Mouse (Mus musculus): ENCODE results near the gene Rhod. TPM values are rescaled to one million over a fixed set of nuclear protein-coding genes. Genes with fewer than 3 reads are reported as not detected.
"Not testable (repeated sequence)": the region's sequence is repeated elsewhere in the genome, so short reads cannot be mapped to it uniquely, and the experiment has no call there.

The Rhod gene
- 1 to 10 TPM in 1 of 2 experiments, under 1 TPM in 1; 0.95 to 1.7 TPM for total RNA-seq (2021)

DNA sequence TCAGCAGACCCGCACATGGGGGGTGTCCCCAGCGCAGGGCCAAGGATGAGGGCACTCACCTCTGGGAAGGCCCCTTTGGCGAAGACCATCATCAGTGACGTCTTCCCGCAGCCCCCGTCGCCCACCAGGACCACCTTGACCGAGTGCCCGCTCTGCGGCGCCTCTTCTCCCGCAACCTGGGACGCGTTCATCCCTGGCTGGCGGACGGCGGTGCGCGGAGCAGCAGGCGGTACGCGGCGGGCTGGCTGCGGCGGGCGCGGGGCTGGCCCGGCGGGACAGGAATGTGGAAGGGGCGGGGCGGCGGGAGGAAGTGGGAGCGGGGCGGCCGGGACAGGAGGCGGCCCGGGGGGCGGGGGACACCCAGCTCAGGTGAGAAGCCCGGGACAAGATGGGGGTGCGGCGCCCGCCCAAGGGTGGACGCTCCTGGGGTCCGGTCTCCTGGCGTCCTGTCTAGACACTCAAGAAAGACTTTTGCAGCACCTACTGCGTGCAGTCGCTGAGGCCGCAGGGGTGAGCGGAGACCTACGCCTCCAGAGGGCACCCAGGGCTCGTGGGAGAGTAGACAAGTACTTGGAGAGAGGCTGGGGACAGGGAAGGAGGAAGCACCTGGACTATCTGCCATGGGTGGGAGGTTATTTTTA, at the start of gene Rhod:
Gene Rhod (minus strand): TSS at position 272 of the 641 bp plus-strand sequence.
- intact Hi-C loops (cut with DNase I): no loop called here
- DNase-seq (ENCODE audit: extremely low spot score in 1 of 2, low spot score in 2 of 2): peak in 1 of 2 experiments; percentile 87

DNA sequence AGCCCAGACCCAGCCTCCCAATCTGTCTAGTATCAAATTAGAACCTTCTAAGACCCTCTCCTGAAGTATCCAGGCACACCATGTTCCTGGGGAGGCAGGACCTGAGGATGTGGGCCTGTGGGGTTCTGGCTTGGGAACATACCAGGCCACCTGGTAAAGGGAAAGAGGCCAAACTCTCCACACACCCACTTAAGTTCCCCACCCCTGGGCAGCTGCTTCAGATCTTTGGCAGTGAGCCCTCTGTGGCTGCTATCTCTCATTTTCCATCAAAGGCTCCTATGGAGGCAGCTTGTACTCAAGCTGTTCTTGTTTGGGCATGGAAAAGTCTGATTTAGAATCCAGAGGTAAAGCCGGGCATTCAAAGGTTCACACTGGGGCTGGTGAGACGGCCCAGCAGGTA, 48.6 kb upstream of the Rhod start:
- DNase-seq (ENCODE audit: extremely low spot score in 1 of 2, low spot score in 2 of 2): peak in 1 of 2 experiments; percentile 39
- intact Hi-C loops (cut with DNase I): no loop called here

DNA sequence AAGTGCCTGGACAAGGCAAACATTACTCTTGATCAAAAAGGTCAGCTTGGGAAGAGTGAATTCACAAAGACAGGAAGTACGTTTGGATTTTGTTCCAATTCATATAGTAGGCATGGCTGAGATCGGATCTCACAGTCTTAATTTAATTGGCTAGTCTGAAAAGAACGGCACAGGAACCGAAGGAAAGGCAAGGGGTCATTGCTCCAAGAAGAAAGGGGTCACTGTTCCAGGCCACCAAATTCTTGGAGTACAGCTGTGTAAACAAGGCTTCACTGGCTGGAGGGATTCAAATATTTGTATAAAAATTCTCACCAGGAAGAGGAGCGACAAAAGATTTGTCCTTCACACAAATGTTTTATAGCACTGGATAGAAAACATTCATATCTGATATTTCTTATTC, 45.8 kb upstream of the Rhod start:
- intact Hi-C loops (cut with DNase I): no loop called here

DNA sequence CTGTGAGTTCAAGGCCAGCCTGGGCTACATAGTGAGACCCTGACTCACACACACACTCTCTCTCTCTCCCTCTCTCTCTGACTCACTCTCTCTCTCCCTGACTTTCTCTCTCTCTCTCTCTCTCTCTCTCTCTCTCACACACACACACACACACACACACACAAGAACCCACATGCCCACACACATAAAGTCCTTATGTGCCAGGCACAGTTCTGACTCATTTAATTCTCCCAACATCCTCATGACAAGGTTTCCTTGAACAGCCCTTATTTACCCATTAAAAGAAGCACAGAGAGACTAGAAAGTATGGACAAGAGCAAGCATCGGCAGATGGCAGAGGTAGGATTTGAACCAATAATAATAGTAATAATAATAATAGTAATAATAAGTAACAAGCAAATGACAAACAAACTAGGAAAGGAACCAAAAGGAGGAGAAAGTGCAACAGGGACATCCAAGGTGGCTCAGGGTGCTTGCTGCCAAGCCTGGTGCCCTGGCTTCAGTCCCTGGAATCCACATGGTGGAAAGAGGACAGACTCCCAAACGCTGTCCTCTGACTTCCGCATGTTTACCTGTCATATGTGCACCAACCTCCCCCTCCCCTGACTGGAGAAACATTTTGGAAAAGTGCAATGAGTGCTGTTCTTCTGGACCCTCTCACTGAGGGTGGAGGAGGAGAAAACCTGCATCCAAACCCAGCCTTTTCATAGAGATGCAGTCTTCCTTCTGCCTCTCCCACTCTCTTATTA, 43.1 kb upstream of the Rhod start:
- intact Hi-C loops (cut with DNase I): no loop called here

More for the DNA sequence above, 45.8 kb upstream of the Rhod start:
- no peak for DNase-seq (ENCODE audit: extremely low spot score in 1 of 2, low spot score in 2 of 2)

DNA sequence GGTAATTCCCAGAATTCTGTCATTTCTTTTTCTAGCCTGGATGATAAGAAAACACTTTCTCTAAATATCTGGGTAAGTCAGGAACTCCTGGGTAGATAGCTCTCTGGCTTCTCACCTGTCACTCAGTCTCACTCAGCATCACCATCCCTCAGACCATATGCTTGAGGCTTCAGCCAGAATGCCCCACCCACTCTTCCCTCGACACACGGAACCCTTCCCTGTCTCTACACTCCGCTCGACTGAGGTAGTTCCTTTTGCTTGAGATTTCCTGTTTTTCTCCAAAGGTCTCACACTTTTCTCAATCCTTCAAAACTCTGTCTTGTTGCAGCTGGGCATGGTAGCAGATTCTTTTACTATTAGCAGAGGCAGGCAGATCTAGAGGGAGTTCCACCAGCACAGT, 42.1 kb upstream of the Rhod start:
- DNase-seq (ENCODE audit: extremely low spot score in 1 of 2, low spot score in 2 of 2): no peak

More for the DNA sequence above, 43.1 kb upstream of the Rhod start:
- DNase-seq (ENCODE audit: extremely low spot score in 1 of 2, low spot score in 2 of 2): no peak

DNA sequence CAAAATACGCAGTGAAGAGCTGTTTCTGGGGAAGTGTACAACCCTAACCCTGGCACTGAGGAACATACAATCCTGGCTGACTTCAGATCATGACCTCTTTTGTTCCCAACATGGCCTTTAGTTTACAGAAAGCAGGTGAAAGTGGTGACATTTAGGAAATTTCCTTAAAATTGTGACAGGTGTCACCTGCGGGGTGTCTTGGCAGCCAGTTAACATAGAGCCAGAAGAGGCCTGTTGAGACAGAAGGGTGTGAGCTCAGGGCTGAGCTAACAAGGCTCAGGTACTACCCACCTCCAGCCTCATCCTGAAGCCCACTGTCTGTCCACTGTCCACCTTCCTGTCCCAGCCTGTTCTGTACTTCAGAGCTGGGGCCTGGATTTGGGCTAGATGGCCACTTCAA, 40.8 kb upstream of the Rhod start:
- no peak for DNase-seq (ENCODE audit: extremely low spot score in 1 of 2, low spot score in 2 of 2)
- intact Hi-C loops (cut with DNase I): no loop called here

More for the DNA sequence above, 42.1 kb upstream of the Rhod start:
- intact Hi-C loops (cut with DNase I): no loop called here

DNA sequence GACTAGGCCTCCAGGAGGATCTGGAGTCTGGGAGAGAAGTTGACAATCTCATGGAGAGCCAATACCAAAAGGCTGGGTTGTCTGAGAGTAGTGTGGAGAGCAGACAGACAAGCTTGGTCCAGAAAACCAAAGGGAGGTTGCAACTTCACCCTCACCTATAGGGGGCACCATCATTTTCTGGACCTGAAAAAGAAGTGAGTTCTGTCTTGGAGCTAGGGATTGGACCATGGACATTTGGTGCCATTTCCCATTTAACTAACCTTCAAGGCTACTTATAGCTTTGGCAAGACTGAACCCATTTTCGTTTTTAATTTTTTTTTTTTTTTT, 38.9 kb upstream of the Rhod start:
- DNase-seq (ENCODE audit: extremely low spot score in 1 of 2, low spot score in 2 of 2): no peak
- intact Hi-C loops (cut with DNase I): no loop called here

DNA sequence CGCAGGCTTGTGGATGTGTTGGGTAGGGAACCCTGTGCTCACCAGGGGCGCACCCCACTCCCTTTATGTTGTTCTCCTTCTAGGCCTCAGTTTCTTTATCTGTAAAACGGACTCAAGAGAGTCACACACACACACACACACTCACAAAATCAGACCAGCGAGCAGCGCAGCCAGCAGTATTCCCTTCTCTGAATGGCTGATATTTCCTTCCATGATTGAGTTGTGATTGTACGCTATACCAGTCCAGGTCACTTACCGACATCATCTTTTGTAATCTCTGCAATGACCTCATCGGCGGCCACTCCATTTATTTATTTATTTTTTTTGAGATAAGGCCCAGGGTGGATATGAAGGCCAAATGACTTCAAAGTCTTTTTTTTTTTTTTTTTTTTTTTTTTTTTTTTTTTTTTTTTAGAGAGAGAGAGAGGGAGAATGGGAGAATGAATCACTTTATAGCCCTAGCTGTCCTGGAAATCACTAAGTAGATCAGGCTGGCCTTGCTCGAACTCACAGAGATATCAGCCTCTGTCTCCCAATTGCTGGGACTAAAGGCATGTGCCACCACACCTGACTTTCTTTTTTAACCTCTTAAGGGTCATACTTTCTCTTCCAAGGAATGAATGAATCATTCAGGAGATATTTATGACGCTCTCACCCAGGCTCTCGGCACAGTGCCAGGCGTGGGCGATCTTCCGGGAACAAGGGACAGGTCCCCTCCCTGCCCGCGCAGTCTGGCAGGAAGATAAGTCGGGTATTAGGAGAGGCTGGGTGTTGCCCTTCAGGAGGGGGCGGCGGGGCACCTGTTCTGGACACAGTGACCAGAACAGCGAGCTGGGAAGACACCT, 38.3 kb upstream of the Rhod start, which contains the start of gene Syt12:
Gene Syt12 (minus strand): TSS at position 103 of the 845 bp plus-strand sequence.
- intact Hi-C loops (cut with DNase I): no loop called here
- peak in 1 of 2 experiments; percentile 80 for DNase-seq (ENCODE audit: extremely low spot score in 1 of 2, low spot score in 2 of 2)

DNA sequence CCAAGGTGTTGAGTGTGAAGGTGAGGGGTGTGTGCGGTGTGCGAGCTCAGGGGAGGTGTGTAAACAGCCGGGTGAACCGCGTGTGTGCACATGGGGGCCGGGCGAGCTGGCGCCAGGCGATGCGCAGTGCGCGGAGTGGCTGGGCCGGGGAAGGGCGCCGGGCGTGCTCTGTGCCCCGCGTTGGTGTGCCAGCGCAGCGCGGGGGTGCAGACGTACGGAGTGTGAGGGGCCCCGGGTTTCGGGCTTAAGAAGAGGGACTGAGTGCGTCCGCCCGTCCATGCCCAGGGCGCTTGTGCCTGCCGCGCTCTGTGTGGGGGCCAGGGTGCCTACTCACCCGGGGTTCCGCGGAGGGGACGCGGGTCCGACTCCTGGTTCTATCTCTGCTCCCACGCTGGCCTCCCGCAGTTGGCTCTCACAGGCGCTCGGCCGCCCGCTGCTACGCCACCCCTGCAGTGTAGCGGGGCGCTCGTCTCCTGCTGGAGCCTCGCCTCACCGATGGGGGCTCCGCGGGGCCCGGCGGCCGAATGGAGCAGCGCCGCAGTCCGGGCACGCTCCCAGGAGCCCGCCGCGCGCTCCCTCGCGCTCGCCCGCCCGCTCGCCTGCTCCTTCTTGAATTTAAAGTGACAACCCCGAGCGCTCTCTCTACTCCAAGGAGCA, 37.5 kb upstream of the Rhod start:
- intact Hi-C loops (cut with DNase I): no loop called here

DNA sequence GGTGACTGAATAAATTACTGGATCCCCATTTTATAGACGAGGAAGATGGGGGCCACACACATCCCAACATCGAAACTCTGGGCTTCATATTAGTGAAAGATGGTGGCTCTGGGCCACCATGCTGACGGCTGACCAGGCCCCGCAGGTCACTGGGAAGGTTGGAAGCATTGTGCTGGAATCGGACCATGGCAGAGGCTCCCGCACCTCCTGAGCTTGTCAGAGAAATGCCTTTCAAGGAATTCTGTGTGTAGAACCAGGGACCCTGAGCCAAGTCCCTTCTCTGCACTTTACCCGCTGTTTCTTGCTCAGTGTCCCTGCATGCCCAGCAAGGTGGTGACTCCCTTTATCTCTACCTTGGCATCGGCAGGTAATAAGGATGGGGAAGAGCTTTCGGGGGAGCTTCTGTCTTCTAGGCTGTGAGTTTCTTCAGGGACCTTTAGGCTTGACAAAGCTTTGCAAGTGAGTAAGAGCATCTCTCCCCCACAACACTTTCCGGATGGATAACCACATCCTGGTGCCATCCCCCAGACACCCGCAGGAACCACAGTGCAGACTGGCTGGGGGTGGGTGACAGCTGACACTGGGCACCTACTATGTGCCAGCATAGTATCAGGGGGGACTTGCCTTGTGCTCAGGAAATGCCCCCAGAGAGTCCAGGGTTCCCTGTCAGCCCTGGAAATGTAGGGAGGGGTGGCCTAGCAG, 36.1 kb upstream of the Rhod start:
- peak in 1 of 2 experiments; percentile 27 for DNase-seq (ENCODE audit: extremely low spot score in 1 of 2, low spot score in 2 of 2)
- intact Hi-C loops (cut with DNase I): no loop called here

More for the DNA sequence above, 37.5 kb upstream of the Rhod start:
- peak in 1 of 2 experiments; percentile 81 for DNase-seq (ENCODE audit: extremely low spot score in 1 of 2, low spot score in 2 of 2)

DNA sequence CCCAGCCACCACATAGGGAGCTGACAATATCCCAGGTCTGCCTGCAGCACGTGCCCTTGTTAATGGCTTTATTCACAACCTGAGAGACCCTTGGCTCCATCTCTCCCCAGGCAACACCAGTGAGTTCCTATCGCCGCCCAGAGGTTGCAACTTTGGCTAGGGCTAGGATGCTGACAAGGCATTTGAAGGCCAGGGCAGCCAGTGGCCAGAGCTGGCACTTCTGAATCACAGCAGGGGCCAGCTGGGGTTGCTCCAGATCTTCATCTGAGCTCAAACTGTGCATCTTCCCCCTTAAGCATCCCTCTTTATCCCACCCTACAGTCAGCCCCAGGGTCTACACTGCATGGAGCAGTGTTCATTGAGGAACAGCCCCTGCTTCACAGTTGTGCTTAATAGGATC, 35.5 kb upstream of the Rhod start:
- no peak for DNase-seq (ENCODE audit: extremely low spot score in 1 of 2, low spot score in 2 of 2)
- intact Hi-C loops (cut with DNase I): no loop called here

DNA sequence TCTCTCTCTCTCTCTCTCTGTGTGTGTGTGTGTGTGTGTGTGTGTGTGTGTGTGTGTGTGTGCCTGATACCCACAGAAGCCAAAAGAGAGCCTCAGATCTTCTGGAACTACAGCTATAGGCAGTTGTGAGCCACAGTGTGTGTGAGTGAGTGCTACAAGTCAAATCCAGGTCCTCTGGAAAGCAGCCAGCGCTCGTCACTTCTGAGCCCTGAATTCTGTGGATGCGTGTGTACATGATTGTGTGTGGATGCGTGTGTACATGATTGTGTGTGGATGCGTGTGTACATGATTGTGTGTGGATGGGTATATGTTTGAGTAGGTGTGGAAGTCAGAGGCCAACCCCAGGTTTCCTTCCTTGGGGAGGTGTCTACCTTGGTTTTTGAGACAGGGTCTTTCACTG, 34.3 kb upstream of the Rhod start:
- DNase-seq (ENCODE audit: extremely low spot score in 1 of 2, low spot score in 2 of 2): no peak
- intact Hi-C loops (cut with DNase I): no loop called here

DNA sequence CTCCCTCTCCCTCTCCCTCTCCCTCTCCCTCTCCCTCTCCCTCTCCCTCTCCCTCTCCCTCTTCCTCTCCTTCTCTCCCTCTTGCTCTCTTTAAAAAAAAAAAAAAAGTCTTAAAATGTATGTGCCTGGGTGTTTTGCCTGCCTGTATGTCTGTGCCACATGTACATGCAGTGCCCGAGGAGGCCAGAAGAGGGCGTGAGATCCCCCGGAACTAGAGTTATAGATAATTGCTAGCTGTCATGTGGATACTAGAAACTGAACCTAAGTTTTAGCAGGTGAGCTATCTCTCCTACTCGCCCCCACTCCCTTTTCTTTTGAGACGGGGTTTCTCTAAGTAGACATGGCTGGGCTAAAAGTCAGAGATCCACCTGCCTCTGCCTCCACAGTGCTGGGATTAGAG, 29.1 kb upstream of the Rhod start:
- DNase-seq (ENCODE audit: extremely low spot score in 1 of 2, low spot score in 2 of 2): no peak
- intact Hi-C loops (cut with DNase I): no loop called here

DNA sequence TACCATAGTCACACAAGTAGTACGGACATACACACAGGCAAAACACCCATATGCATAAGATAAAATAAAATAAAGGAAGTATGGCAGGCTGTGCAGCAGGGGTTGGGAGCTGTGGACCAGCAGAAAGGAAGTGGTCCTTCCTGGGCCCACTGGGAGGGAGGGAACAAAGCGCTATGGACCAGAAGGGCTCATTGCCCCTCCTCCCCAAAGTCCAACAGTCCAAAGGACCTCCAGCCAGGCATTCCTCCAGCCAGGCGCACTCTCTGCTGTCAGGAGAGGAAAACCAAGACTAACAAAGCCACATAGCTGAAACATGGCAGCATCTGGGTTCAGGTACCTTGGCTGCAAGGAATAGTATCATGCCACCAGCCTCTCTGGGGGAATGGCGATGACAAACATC, 25.4 kb upstream of the Rhod start:
- intact Hi-C loops (cut with DNase I): no loop called here
- DNase-seq (ENCODE audit: extremely low spot score in 1 of 2, low spot score in 2 of 2): no peak

DNA sequence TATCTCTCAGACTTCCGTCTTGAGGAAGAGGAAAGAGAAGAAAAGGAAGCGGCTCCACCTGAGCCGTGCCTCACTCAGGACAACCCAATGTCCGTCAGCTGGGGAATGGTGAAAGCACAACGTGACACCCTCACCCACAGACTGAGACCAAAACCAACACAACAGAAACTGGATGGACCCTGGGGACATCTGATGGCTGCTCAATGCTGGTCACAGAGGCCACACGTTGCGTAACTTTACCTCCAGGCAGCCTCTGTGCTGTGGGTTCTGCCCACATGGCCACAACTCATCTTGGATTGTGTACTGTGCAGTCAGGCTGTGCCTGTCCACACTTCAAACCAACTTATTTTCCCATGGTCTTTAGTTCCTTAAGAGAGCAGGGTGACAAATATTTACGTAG, 22.7 kb upstream of the Rhod start:
- DNase-seq (ENCODE audit: extremely low spot score in 1 of 2, low spot score in 2 of 2): no peak
- intact Hi-C loops (cut with DNase I): no loop called here

DNA sequence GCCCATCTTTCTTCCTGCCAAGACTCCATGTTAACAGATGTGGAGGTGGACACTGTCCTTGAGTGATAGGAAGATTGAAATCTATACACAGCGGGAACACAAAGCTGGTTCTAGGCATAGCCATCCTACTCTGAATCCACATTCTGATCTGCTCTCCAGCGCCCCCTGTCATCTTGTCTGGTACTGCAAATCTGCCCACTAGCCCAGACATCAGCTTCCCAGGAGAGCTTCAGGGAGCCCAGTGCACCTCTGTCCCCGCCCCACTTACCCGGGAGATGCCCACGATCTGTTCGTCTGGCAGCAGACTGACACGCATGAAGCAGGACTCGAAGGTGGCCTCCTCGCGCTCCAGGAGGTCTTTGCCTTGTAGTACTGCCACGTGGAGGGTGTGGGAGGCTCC, 17.0 kb upstream of the Rhod start:
- peak in 1 of 2 experiments; percentile 65 for DNase-seq (ENCODE audit: extremely low spot score in 1 of 2, low spot score in 2 of 2)

DNA sequence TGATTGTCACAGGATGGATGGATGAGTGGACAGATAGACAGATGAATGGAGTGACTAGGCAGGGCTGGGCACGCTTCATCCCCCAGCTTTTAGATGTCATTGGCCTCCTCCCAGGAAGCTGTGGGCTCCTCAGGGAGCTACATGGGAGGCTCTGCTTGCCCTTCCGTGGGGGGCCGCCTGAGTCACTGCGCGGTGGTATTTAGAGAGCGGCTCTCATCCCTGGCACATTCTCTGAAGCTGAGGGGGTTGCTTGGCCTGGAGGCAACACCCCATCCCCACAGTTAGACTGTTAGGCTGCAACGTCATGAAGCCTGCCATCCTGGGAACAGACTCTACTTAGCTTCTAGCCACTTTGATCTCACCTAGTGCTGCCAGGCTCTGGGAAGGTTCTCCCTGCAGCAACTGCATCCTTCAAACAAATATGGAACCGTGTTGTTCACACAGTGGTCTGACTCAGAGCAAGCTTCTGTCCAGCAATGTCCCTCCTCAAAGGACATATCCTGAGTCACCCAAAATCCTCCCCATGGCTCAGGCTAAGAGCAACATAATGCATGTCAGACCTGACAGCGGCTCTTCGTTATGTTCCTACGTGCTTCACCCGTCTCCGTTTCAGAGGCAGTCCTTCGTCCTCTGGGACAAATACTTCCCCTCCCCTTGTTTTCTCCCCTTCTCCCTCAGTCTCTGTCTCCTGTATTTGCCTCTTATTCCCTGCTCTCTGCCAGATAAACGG, 16.0 kb upstream of the Rhod start:
- DNase-seq (ENCODE audit: extremely low spot score in 1 of 2, low spot score in 2 of 2): no peak
- intact Hi-C loops (cut with DNase I): no loop called here

More for the DNA sequence above, 17.0 kb upstream of the Rhod start:
- intact Hi-C loops (cut with DNase I): no loop called here

DNA sequence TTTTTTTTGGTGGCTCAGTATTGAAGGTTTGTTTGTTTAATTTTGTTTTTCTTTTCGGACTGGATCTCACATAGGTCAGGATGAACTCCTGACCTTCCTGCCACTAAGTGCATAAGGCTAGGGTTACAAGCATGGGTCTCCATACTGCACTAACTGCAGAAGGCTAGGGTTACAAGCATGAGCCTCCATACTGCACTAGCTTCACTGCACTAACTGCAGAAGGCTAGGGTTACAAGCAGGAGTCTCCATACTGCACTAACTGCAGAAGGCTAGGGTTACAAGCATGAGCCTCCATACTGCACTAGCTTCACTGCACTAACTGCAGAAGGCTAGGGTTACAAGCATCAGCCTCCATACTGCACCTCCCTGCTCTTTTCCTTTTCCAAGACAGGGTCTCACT, 14.8 kb upstream of the Rhod start:
- intact Hi-C loops (cut with DNase I); DNase-seq (ENCODE audit: extremely low spot score in 1 of 2, low spot score in 2 of 2): not testable (repeated sequence)

Measured in left cerebral cortex, postnatal 10 days (tissue).